Mouse (Mus musculus): ENCODE results near the gene Gm21985.
"Not testable (repeated sequence)": the region's sequence is repeated elsewhere in the genome, so short reads cannot be mapped to it uniquely, and the experiment has no call there.

Gm21985 gene

DNA sequence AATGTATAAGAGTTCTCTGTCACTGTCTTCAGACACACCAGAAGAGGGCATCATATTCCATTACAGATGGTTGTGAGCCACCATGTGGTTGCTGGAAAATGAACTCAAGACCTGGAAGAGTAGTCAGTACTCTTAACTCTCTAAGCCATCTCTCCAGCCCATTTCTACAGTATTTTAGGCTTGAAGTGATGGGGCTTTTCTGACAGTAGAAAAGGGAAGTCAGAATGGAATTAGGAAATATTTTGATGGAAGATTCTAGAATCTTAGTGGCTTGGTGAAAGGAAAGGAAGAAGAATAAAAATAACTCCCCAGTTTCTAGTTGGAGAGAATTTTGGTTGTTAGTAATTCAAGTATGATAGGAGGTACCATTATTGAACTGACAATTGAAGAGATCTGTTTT is 127.8 kb downstream of the Gm21985 start:
- no peak for DNase-seq

GRCm38 (mm10) chr2:112396649-112397048 is 130.5 kb downstream of the Gm21985 start:
- DNase-seq: no peak

DNA sequence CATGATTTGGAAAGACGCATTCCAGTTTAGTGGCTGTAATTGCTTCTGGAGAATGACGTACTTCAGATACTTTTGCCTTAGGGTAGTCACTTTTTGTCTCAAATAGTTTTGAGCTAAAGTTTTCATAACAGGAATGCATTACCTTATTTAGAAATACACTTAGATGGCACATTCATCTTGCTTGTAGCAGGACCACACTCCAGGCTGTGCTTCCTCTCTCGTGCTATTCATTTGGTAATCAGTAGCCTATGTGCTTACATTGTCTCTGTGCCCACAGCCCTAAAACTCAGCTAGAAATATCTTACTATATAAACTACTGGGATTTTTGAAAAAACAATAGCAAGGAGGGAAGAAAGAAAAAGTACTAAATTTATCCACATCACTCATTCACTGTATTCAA is 140.9 kb downstream of the Gm21985 start:
- DNase-seq: no peak

- DNase-seq: no peak
Observed at GRCm38 (mm10) chr2:112425308-112425707, 159.2 kb downstream of the Gm21985 start.

DNA sequence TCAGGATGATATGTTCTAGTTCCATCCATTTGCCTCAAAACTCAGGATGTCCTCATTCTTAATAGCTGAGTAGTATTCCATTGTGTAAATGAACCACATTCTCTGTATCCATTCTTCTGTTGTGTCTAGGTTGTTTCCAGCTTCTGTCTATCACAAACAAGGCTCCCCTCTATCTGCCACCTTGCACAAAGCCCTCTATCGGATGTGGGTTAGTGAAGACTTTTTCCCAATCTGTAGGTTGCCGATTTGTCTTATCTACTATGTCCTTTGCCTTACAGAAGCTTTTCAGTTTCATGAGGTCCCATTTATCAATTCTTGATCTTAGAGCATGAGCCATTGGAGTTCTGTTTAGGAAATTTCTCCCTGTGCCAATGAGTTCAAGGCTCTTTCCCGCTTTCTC is 162.4 kb downstream of the Gm21985 start:
- not testable (repeated sequence) for DNase-seq

DNA sequence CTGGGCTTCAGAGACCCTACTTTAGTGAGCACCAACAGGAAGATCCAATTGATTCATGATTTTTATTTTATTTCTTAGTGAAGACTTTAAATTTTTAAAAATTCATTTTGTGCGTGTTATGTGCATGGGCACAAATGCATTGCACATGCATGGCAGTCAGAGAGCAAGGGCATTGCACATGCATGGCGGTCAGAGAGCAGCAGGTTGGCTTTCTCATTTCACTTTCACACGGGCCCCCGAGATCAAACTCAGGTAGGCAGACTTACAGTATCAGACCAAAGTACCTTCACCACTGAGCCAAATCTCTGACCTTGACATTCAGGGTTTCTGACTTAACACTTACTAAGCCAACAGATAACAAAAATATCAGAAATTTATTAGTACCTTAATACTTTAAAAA is 163.6 kb downstream of the Gm21985 start:
- no peak for DNase-seq

DNA sequence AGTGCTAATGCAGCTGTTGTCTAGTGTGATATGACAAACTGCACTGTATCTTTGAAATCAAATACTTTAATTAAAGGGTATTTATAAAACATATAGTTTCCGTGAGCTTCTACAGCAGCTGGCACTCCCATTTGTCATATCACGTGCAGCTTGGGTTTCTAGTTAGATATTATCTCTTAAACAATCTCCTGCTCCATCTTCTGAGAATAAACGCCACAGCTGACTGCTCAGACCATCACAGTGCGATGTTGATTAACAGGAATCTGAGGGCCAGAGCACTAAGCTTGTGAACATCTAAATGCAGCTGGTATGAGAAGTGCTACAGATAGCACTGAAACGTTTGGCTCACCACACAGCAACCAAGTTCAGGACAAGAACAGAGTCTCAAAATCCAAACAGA is 164.3 kb downstream of the Gm21985 start:
- no peak for DNase-seq

DNA sequence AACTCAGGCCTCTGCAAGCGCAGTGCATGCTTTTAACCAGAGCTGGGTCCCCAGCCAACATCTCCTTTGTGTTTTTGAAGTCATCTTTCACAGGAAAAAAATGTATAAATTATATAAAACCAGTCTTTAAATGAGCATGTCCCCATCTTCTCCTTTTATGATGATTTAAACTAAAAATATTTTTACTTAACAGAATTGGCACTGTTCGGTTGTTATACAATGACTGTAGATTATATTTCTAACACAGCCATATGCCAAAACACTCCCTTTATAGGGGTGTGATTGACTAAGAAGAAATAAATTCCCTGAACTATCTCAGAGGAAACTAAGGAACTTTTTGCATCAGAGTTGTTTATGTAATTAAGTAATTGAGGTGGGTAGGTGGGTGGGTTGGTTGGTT is 166.4 kb downstream of the Gm21985 start:
- no peak for DNase-seq

DNA sequence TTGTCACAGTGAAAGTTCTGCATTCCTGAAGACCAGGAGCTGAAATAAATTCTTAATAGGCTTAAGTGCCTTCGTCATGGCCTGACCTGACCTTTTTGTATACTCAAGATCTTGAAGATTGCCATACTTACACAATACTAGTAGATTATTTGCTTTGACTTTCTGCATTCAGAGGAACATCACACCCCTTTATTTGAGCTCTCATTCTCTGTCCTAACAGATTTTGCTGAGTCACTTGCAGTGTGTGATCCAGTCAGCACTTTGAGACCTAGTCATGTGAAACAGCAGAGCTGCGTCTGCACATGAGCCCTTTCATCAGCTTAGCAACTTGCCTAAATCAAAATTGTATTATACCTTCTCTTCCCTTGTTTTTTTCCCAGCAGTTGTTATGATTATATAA is 167.2 kb downstream of the Gm21985 start:
- DNase-seq: peak; percentile 33 to 38

DNA sequence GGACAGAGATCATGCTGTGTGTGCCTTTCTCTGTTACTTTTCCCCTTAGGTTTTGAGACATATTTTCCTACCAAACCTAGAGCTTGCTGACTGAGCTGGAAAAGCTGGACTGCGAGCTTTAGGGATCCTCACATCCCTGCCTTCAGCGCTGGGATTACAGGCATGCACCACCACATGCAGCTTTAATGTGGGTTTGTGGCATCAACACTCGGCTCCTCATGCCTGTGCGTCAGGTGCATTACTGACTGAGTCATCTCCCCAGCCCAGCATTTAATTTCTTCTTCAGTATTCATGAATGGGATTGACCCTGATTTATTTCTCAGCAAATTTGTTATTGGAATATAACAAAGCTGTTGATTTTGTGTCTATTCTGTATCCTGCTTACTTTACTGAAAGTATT is 170.2 kb downstream of the Gm21985 start:
- DNase-seq: no peak

DNA sequence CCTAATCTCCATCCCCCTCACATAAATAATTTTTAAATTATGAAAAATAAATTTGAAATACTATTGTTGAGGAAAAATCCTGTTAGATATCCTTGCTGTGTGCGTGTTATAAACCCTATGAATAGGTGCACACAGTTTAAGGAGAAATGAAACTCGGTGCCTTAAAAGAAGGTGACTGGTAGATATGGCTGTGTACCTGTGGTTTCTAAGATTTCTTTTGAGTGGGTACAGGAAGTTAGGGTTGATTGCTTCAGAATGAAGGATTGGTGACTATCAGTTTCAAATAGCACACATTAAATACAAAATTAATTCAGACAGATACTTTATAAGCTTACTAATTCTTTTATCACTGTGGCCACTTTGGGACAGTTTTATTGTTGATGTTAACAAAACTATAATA is 171.5 kb downstream of the Gm21985 start:
- no peak for DNase-seq

- DNase-seq: no peak
Observed at GRCm38 (mm10) chr2:112443491-112443890, 177.4 kb downstream of the Gm21985 start.

DNA sequence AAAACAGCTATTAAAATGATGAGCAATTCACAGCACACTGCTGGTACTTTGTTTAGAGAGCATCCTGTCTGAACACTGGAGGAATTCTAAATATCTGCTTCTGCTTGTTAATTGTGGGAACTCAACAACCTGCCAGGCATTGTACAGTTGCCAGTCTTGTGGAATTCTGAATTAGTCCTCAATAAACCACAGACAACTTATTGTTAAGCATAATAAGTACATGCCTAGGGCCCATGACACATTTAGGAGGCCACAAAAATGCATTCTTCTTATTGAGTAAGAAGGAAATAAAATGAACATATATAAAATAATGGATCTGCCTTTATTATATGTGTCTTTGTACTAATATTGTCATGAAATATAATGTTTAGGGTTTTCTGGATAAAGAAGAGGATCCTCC is 179.4 kb downstream of the Gm21985 start:
- DNase-seq: no peak

DNA sequence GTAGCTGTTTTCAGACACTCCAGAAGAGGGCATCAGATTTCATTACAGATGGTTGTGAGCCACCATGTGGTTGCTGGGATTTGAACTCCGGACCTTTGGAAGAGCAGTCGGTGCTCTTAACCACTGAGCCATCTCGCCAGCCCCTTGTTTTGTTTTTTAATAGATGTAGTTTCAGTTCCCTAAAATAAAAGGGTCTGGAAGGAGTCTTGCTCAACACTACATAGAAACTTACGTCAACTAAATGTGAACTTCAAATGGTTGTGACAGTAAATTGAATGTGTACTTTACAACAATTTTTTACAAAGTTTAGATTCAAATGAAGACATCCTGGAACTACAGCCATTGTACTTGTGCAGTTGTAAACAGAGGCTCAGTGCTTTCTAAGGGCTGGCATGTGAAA is 181.9 kb downstream of the Gm21985 start:
- DNase-seq: not testable (repeated sequence)

DNA sequence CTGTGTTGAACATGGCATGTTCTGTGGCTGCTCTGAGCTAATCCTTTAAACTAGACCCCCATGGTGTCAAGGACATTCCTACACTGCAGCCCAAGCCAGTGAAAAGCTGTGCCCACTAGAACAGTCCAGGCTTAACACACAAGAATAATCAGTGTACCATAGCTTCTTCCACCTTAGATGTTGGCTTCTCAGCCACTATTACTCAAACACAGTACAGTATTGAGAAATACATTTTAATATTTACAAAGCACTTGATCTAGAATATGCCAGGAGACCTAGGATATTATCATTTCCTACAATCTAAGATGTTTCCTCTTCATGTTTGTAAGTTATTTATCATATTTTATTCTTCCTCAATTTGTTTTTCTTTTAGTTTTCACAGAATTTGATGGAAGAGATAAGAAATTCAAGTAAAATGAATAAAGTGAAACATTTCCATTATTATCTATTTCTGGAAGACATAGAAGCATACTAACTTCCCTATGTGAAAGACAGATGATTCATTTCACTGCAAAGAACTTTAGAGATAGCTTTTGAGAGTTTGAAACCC is 182.5 kb downstream of the Gm21985 start:
- DNase-seq: no peak

GRCm38 (mm10) chr2:112449597-112450296 is 183.6 kb downstream of the Gm21985 start:
- peak in 1 of 2 experiments; percentile 14 for DNase-seq

DNA sequence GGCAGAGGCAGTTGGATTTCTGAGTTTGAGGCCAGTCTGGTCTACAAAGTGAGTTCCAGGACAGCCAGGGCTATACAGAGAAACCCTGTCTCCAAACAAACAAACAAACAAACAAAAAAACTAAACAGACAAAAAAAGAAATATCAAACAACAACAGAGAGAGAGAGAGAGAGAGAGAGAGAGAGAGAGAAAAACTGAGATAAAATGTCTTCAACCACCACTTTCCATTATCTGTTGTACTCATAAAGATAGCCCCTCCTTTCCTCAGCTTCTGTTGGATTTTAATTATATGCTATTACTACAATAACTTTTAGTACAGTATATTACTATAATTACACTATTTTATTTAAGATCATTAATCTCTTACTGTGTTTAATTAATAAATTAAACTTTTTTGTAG is 186.4 kb downstream of the Gm21985 start:
- not testable (repeated sequence) for DNase-seq

DNA sequence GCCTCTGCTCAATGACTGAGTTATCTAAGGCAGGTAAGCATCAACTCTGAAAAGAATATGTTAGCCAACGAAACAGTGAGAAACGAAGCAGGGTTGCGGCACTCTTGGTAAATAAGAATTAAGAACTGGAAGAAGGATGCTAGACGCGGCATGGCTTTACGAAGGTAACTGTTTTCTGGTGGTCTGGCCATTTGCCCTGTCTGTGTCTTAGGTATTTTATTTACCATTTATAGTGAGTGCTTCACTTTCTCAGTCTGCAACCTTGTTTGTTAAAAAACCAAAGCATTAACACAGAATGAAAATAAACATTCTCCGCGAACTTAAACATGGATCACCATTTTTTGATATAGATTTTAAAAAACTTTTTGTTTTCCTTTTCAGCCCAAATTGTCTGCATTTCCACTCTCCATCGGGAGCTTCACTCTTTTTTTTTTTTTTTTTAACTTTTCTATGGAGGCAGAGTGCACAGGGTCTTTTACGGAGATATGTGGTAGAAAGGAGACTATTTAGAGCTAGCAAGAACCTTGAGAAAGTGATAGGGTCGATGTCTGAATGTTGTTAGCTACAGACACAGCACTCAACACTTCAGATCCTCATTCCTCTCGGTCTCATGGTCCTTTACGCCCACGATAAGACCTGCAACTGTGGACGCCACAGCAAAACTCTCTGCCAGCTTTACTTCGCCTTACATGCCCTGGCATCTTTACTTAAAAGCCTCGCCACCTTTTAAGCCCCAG is 188.2 kb downstream of the Gm21985 start:
- DNase-seq: no peak

DNA sequence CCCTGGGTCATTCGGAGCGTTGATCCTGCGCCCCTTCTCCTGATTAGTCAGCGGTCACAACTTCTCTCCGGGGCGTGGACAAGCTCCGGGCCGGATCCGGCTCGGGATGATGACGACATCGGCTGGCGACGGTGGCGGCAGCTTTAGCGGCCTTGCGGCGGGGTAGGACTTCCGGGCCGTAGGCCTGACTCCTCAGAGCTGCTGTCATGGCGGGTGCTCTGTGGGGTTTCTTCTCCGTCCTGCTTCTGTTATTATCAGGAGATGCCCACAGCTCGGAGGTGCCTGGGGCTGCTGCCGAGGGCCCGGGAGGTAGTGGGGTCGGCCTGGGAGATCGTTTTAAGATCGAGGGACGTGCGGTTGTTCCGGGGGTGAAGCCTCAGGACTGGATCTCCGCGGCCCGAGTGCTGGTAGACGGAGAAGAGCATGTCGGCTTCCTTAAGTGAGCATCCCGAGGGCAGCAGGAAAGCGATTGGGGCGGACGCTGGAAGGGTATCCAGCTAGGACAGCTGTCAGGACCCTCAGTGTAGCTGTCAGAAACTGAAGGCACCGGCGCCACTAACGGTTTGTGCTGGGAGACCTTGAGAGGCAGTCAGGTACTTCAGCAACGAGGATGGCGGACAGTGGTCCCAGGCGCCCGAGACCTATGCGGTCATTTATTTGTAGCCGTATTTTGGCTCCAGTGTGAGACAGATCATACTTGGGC is 188.9 kb downstream of the Gm21985 start, which contains the start of gene Emc7:
Emc7 (plus strand) TSS at position 136 of the 703 bp plus-strand sequence.
- DNase-seq: peak; percentile 93 to 95
